Mouse (Mus musculus): Measurements from ENCODE around the gene Clip4.
"Not testable (repeated sequence)": the region's sequence is repeated elsewhere in the genome, so short reads cannot be mapped to it uniquely, and the experiment has no call there.

Gene Clip4

DNA sequence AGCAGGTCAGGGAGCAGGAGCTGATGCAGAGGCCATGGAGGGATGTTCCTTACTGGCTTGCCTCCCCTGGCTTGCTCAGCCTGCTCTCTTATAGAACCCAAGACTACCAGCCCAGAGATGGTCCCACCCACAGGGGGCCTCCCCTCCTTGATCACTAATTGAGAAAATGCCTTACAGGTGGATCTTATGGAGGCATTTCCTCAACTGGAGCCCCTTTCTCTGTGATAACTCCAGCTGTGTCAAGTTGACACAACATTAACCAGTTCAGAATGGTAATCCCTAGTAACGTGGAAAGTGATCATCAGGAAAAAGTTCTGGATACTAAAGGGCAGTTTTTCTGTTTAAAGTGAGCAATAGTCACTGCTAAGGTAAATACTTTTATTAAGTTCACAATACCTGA lies at the start of gene Clip4:
Gene Clip4, plus strand, starts transcription at position 301 of the 400 bp plus-strand sequence.
- DNase-seq: not testable (repeated sequence)

- no peak for DNase-seq
These were observed 47.8 kb upstream of the Clip4 start for GRCm38 (mm10) chr17:71720434-71720833.

DNA sequence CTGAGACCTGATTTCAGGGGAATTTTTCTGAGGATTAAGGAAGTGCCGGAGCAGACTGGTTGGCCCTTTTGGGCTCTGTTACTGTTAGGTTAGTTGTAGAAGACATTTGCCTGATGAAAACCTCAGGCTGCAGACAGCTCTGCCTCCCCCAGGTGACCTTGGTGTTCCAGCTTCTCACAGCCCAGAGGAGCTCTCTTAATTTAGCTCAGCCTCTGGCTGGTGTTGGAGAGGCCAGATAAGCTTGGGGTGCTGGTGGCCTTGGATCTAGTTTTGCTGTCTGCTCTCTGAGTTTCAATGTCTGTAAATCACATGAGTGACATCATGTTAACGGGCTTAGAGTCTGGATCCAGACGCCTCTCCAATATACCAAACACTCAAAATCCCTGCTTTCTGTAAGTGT lies 47.3 kb upstream of the Clip4 start:
- DNase-seq: no peak

GRCm38 (mm10) chr17:71730655-71731054 lies 37.6 kb upstream of the Clip4 start:
- no peak for DNase-seq

DNA sequence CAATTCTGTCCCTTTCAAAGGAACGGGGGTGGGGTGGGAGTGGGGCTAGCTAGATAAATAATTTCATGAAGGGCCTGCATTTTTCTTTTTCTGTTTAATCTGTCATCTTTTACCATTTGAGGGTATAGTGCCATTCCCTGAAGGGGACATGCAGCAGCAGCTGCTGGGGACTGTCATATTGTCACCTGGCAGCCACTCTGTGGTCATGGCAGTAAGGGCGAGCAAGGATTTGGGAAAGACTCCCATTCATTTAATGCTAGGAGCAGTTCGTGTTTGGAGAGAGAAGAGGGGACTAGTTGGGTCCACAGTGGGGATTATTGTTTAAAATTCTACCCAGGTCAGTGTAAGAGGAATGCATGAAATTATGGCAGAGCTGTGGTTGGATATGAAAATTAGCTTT lies 31.8 kb upstream of the Clip4 start:
- DNase-seq: no peak

DNA sequence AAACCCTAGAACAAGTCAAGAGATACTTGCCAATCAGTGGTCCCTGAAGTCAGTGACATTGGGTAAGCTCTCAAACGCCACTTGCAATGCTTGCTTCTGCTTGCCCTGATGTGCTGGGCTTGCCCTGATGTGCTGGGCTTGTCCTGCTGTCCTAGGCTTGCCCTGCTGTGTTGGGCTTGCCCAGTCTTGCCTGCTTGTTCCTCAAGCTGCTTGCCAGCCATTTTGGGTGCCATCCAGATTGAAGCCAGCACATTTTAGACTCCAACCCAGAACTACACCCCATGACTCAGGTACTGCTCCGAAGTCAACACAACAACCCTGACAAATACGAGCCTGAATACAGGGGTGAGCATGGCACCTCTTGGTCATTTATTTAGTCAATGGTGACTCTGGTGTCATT lies 26.1 kb upstream of the Clip4 start:
- DNase-seq: no peak

GRCm38 (mm10) chr17:71742935-71743334 lies 25.3 kb upstream of the Clip4 start:
- no peak for DNase-seq

DNA sequence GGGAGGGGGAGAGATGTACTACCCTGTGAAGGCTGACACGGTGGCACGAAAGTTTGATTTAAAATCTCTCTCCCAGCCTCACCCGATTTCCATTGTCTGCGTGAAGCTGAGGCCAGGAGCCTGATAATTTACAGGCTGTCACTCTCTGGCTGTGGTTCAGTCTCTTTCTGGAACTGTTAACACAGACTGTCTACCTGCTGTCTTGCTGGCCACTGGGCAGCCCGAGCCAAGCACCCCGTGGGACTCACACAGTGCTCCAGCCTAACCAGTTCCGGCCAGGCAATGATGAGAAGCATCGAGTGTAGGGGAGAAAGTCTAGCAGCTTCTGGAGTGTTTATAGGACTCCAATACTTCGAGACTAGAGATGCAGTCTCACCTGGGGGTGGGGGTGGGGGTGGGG lies 22.2 kb upstream of the Clip4 start:
- no peak for DNase-seq

DNA sequence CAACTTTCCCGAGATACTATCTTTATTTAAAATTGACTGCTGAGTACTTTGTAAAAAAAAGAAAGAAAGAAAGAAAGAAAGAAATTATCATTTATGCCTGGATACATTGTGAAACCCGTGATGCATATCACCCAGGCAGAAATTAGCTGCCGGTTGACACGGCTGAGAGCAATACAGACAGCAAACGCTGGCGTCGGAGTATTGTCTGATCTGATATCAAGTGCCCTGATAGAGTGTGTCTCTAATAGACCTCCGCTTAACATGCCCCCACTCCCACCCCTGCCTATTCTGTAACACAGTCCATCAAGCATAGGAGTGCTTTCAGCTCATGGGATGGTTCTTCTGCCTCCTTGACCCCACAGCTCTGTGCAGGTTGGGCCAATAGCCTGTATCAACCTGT lies 20.7 kb upstream of the Clip4 start:
- DNase-seq: no peak

- no peak for DNase-seq
These were observed 18.6 kb upstream of the Clip4 start for GRCm38 (mm10) chr17:71749616-71750168.

GRCm38 (mm10) chr17:71752831-71753230 lies 15.4 kb upstream of the Clip4 start, which contains the start of gene Pcare:
TSS of gene Pcare (minus strand) at chr17:71752894.
- DNase-seq: no peak

GRCm38 (mm10) chr17:71760536-71760935 lies 7.7 kb upstream of the Clip4 start:
- DNase-seq: no peak

GRCm38 (mm10) chr17:71769564-71769963 lies 1.3 kb downstream of the Clip4 start:
- no peak for DNase-seq

- no peak for DNase-seq
These were observed 2.4 kb downstream of the Clip4 start for GRCm38 (mm10) chr17:71770696-71771095.

DNA sequence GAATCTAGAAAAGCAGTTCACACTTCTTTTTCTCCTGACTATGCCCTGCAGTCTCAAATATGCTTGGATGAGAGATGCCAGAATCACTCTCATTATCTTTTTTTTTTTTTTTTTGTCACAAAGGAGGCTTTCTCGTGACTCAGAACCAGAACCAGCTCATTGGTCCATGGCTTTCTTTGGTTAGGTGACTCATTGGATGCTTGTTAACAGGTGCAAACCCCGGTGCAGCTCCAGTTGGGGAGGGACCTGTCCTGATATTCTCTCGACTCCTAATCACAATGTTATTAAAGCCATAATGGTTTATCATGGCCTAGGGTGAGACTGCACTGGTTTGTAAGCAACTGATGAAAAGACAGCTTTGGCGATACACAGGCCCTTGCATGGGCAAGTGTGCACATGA lies 5.9 kb downstream of the Clip4 start:
- DNase-seq: no peak

DNA sequence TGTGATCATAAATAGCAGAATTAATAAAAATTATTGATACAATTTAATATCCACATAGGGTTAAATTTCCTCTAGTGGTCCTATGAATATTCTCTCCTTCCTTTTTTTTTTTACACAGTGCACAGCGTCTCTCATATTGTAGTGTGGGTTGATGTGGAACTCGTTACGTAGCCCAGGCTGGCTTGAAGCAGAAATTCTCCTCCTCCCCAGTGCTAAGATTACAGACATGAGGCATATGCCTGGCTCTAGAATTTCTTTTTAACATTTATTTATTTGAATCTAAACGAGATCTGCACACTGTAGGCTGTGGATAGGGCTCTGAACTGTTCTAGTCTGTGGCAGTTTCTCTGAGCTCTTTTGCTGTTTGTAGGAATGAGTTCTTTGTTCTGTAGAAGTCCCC lies 7.0 kb downstream of the Clip4 start:
- no peak for DNase-seq

DNA sequence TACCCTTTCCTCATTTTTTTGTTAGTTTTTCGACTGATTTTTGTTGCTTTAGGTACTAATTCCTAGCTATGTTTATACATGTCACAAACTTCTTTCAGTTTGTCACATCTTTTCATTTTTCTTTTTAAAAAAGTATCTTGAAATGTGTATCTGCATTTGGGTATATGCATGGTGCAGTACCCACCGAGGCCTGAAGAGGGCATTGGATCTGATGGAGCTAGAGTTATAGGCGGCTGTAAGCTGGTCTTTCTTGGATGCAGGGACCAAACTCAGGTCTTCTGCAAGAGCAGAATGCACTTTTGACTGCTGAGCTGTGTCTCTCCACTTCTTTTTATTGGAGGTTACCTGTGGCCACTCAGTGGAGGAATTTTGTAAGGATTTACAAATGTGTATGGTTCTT lies 10.4 kb downstream of the Clip4 start:
- DNase-seq: no peak

- DNase-seq: no peak
These were observed 12.2 kb downstream of the Clip4 start for GRCm38 (mm10) chr17:71780490-71780889.

DNA sequence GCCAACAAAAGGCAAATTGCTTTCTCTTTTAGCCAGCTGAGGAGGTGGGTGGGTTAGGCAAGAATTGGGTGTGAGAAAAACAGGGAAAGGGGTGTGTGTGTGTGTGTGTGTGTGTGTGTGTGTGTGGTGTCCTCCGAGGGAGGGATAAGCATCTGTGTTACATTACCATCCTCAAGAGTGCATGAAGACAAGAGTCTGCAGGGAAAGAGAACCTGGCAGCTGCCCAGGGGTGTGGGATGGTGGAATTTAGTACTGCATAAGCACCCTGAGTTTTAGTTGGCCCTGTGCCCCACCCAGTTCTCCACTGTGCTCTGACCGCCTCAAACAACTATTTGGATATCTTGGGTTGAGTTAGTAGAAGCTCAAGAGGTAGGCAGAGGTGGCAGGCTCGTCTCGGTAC lies 12.7 kb downstream of the Clip4 start:
- no peak for DNase-seq

DNA sequence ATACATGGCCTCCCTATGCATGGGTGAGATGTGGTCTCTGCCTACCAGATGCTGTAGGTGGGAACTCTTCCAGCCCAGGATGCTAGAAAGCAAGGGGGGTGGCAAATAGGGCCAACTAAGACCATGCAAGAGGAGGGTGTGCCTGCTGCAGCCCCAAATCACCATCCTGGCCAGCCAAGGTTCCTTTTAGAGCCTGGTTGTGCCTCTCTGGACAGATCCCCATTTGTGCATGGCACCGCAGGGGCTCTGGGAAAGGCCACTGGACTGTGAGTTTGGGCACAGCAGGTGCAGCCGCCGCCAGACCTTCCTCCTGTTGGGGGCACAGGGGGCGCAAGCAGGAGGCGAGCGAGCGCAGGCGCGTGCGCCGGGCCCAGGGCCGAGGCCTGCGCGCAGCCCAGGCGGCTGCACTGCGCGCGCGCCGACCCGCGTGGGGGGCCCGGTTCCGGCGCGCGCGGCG lies 14.0 kb downstream of the Clip4 start:
- no peak for DNase-seq

- no peak for DNase-seq
These were observed 14.6 kb downstream of the Clip4 start for GRCm38 (mm10) chr17:71782699-71783365.

DNA sequence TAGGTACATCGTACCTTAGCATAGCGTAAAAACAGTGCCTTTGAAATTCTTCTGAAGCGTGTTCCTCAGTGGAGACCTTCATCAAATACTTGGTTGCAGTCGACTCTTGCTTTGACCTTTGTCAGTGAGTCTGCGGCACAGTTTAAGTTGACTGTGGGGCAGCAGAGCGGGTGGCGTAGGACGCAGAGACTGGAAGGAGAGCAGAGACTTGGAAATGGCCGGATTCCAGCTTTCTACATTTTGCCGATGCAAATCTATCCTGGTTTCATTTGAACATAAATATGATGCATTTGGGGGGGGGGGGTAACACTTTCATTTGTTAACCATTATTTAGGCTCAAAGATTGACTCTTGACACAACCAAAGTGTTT lies 15.1 kb downstream of the Clip4 start:
- DNase-seq: no peak

DNA sequence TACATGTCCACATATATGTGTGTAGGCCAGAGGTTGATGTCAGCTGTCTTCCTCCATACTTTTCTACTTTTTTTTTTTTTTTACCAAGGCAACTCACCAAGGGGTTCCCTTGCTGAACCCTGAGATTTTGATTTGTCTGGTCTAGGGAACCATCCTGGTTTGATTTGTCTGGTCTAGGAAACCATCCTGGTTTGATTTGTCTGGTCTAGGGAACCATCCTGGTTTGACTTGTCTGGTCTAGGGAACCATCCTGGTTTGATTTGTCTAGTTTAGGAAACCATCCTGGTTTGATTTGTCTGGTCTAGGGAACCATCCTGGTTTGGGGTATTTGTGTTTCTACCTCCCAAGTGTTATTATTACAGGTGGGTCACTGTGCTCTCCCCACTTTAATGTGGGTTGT lies 18.2 kb downstream of the Clip4 start:
- DNase-seq: no peak

DNA sequence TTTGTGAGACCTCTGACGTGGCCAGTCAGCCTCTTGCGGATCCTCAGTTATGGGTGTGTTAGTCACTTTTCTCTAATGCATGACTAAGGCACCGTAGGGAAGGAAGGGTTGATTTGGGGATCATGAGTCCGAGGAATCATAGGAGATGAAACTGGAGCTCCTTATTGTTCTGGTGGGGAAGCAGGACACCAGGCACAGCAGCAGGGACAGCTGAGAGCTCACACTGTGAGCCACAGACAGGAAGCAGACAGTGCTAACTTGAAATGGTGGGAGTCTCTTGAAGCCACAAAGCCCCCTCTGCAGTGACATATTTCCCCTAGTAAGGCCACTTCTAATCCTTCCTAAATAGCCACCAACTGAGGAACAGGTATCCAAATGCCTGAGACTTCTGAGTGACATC lies 22.8 kb downstream of the Clip4 start:
- no peak for DNase-seq

- DNase-seq: no peak
These were observed 23.3 kb downstream of the Clip4 start for GRCm38 (mm10) chr17:71791622-71792021.
